Mouse (Mus musculus) midbrain, embryonic 12.5 days (tissue): Measurements from ENCODE around the gene Adh5. TPM values are rescaled to one million over a fixed set of nuclear protein-coding genes. Genes with fewer than 3 reads are reported as not detected.

Experiments used
- ATAC-seq: fragments of 200-750 bp; cut with Nextera tagmentation; 2 replicates; pipeline ENCODE4 v1.8.0; 2017; ENCODE audit warnings: low read depth, moderate TSS enrichment, moderate library complexity; ENCODE audit not compliant: low FRiP score
- H3K27ac ChIP-seq: fragments of 300-500 bp; sonication (generic); replicated peaks from 2 replicates; pipeline ENCODE4 v1.5.1; 2016; ENCODE audit warnings: mild to moderate bottlenecking
- H3K27me3 ChIP-seq: fragments of 300-500 bp; sonication (generic); 2 replicates; pipeline ENCODE4 v1.6.1; 2016; ENCODE audit warnings: mild to moderate bottlenecking
- H3K36me3 ChIP-seq: fragments of 300-500 bp; sonication (generic); 2 replicates; pipeline ENCODE4 v1.6.1; 2016
- H3K4me1 ChIP-seq: fragments of 300-500 bp; sonication (generic); 2 replicates; pipeline ENCODE4 v1.6.1; 2016
- H3K4me2 ChIP-seq: fragments of 300-500 bp; sonication (generic); replicated peaks from 2 replicates; pipeline ENCODE4 v1.6.1; 2016; ENCODE audit warnings: mild to moderate bottlenecking, moderate library complexity
- H3K4me3 ChIP-seq: fragments of 300-500 bp; sonication (generic); 2 replicates; pipeline ENCODE4 v1.5.1; 2016; ENCODE audit warnings: mild to moderate bottlenecking
- H3K9ac ChIP-seq: fragments of 300-500 bp; sonication (generic); replicated peaks from 2 replicates; pipeline ENCODE4 v1.6.1; 2016; ENCODE audit warnings: mild to moderate bottlenecking, moderate library complexity
- H3K9me3 ChIP-seq: fragments of 300-500 bp; sonication (generic); 2 replicates; pipeline ENCODE4 v1.6.1; 2016; ENCODE audit warnings: mild to moderate bottlenecking
- whole genome bisulfite sequencing: fragments of 180-500 bp; shearing (Covaris S2); methylation state at CpG from one replicate; pipeline ENCODE4 v1.1.7; 2016; 5-methylcytosine and 5-hydroxymethylcytosine counted together
- polyA plus RNA-seq: library from polyadenylated mRNA; unstranded; fragments of >200 nt; fragmentation: Nextera tagmentation; extraction: Ambion mirVana; gene quantifications from 2 replicates; pipeline ENCODE4 v1.2.1, GENCODE M21; 2016

Adh5 gene
- polyA plus RNA-seq, 1 experiment from 2014 or later = 245 TPM

GRCm38 (mm10) chr3:138430360-138430976, 12.4 kb upstream of the Adh5 start:
- Histone ChIP-seq H3K27ac (no peak overlapping the region), H3K9ac (no peak overlapping the region), H3K36me3 (no peaks in the 10 kb centered on the region), H3K9me3 (no peaks in the 10 kb centered on the region), H3K4me2 (no peak overlapping the region), H3K4me3 (no peak overlapping the region), H3K27me3 (no peaks in the 10 kb centered on the region), H3K4me1 (no peaks in the 10 kb centered on the region)
- WGBS = 91% methylated on average over 6 of the region's 6 CpGs
- ATAC-seq = no peak

- H3K4me3 ChIP-seq = no peak overlapping the region
- no peak overlapping the region for H3K4me2 ChIP-seq
- H3K9ac ChIP-seq = no peak overlapping the region
- no peaks in the 10 kb centered on the region for H3K4me1 ChIP-seq
- no peaks in the 10 kb centered on the region for H3K27me3 ChIP-seq
- no peaks in the 10 kb centered on the region for H3K9me3 ChIP-seq
- no peaks in the 10 kb centered on the region for H3K36me3 ChIP-seq
- WGBS = 79% methylated on average over 2 of the region's 2 CpGs
- ATAC-seq = no peak
- no peak overlapping the region for H3K27ac ChIP-seq
Observed at GRCm38 (mm10) chr3:138431835-138432234, 11.1 kb upstream of the Adh5 start.

DNA sequence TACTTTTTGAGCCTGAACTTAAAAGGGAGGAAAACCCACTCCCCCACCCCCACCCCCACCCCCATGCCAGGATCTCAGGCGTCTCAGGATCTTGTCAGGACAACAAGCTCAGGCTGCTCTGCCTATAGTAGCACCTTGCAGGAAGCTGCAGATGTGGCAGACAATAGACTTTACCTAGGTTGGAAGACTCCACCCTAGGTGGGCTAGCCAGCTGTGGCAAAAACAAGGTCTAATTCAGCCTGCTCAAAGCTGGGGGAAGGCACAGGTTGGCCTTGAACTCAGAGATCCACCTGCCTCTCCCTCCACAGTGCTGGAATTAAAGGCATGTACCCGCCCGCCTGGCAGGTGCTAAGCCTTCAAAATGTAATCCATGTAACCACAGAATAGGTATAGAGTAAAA, 4.2 kb upstream of the Adh5 start:
- ATAC-seq = no peak
- no peak overlapping the region for H3K4me3 ChIP-seq
- no peak overlapping the region for H3K9ac ChIP-seq
- 80% methylated on average over 3 of the region's 3 CpGs for WGBS
- no peaks in the 10 kb centered on the region; the same call in 1 of the 2 replicates for H3K27me3 ChIP-seq
- no peaks in the 10 kb centered on the region for H3K36me3 ChIP-seq
- H3K27ac ChIP-seq = no peak overlapping the region
- H3K9me3 ChIP-seq = no peaks in the 10 kb centered on the region
- no peak overlapping the region for H3K4me2 ChIP-seq
- H3K4me1 ChIP-seq = peaks cover 5% of the 10 kb centered on the region

GRCm38 (mm10) chr3:138442203-138442602, 690 bp upstream of the Adh5 start:
- Histone ChIP-seq H3K27ac (0 out of 2 replicates have a peak overlapping the region, but pooled peaks have one; percentile 35), H3K9ac (peak overlapping the region; percentile 71; the same call in 1 of the 2 replicates), H3K4me3 (peak overlapping the region; percentile 73), H3K27me3 (no peaks in the 10 kb centered on the region; the same call in 1 of the 2 replicates), H3K36me3 (peaks cover 21% of the 10 kb centered on the region), H3K4me1 (peaks cover 18% of the 10 kb centered on the region), H3K4me2 (peak overlapping the region; percentile 81), H3K9me3 (no peaks in the 10 kb centered on the region)
- peak; percentile 0; the same call in 1 of the 2 replicates for ATAC-seq
- WGBS = 2% methylated on average over 9 of the region's 9 CpGs

GRCm38 (mm10) chr3:138443465-138443771, 525 bp downstream of the Adh5 start:
- H3K27me3 ChIP-seq = no peaks in the 10 kb centered on the region; the same call in 1 of the 2 replicates
- no peaks in the 10 kb centered on the region for H3K9me3 ChIP-seq
- peak overlapping the region; percentile 81 for H3K4me2 ChIP-seq
- H3K4me3 ChIP-seq = peak overlapping the region; percentile 73
- peak overlapping the region; percentile 71 for H3K9ac ChIP-seq
- peaks cover 32% of the 10 kb centered on the region for H3K36me3 ChIP-seq
- peaks cover 18% of the 10 kb centered on the region for H3K4me1 ChIP-seq
- WGBS = 2% methylated on average over 9 of the region's 9 CpGs
- peak overlapping the region; percentile 66 for H3K27ac ChIP-seq
- ATAC-seq = no peak

- no peak overlapping the region for H3K27ac ChIP-seq
- H3K9ac ChIP-seq = no peak overlapping the region
- H3K36me3 ChIP-seq = peaks cover 76% of the 10 kb centered on the region
- no peaks in the 10 kb centered on the region for H3K27me3 ChIP-seq
- H3K4me1 ChIP-seq = peaks cover 13% of the 10 kb centered on the region
- no peaks in the 10 kb centered on the region for H3K9me3 ChIP-seq
- 87% methylated on average over 12 of the region's 12 CpGs for WGBS
- H3K4me3 ChIP-seq = no peak overlapping the region
- no peak for ATAC-seq
- no peak overlapping the region for H3K4me2 ChIP-seq
Observed at GRCm38 (mm10) chr3:138448077-138448860, 5.4 kb downstream of the Adh5 start.

GRCm38 (mm10) chr3:138452169-138452568, 9.3 kb downstream of the Adh5 start:
- Histone ChIP-seq H3K27ac (no peak overlapping the region), H3K9ac (no peak overlapping the region), H3K9me3 (no peaks in the 10 kb centered on the region), H3K4me1 (no peaks in the 10 kb centered on the region), H3K36me3 (peaks cover 91% of the 10 kb centered on the region), H3K27me3 (no peaks in the 10 kb centered on the region), H3K4me2 (no peak overlapping the region), H3K4me3 (no peak overlapping the region)
- no peak for ATAC-seq
- WGBS = 91% methylated on average over 10 of the region's 10 CpGs

- H3K4me2 ChIP-seq = no peak overlapping the region
- H3K9ac ChIP-seq = no peak overlapping the region
- no peaks in the 10 kb centered on the region for H3K9me3 ChIP-seq
- no peaks in the 10 kb centered on the region for H3K27me3 ChIP-seq
- H3K4me3 ChIP-seq = no peak overlapping the region
- H3K27ac ChIP-seq = no peak overlapping the region
- H3K4me1 ChIP-seq = no peaks in the 10 kb centered on the region
- H3K36me3 ChIP-seq = peaks cover 94% of the 10 kb centered on the region
- 91% methylated on average over 1 of the region's 1 CpGs for WGBS
- no peak for ATAC-seq
Observed at GRCm38 (mm10) chr3:138454234-138454633, 11.3 kb downstream of the Adh5 start.

DNA sequence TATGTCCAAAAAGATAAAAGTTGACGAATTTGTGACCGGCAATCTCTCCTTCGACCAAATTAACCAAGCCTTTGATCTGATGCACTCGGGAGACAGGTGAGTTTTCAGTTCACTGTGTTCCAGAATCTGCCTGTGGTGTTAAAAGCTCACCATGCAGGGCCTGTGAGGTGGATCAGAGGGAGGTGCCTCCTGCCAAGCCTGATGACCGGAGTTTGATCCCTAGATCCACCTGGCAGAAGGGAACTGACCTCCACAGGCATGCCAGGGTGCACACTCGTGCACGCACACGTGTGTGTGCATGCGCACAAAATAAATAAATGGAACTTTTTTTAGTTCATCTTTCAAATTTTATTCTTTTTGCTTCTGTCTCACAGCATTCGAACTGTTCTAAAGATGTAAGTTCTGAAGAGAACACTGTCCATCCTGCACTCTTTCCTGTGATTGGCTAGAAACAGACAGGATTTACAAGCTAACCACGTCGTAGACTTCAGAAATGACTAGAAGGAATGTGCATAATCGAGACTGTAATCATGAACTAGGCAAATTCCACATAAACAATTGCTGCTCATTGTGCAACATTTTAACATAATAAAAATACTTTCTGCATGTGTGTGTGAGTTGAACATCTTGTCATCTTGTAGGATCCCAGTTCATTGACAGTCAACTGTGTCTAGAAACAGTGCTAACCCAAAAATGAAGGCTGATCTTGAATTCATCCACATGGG, 12.0 kb downstream of the Adh5 start:
- peaks cover 94% of the 10 kb centered on the region for H3K36me3 ChIP-seq
- WGBS = 91% methylated on average over 13 of the region's 13 CpGs
- no peak for ATAC-seq

GRCm38 (mm10) chr3:138458441-138458840, 15.5 kb downstream of the Adh5 start:
- no peaks in the 10 kb centered on the region for H3K4me1 ChIP-seq
- no peak overlapping the region for H3K27ac ChIP-seq
- 96% methylated on average over 3 of the region's 3 CpGs for WGBS
- H3K9ac ChIP-seq = no peak overlapping the region
- no peaks in the 10 kb centered on the region for H3K27me3 ChIP-seq
- H3K9me3 ChIP-seq = no peaks in the 10 kb centered on the region
- H3K36me3 ChIP-seq = peaks cover 84% of the 10 kb centered on the region
- no peak for ATAC-seq
- no peak overlapping the region for H3K4me3 ChIP-seq
- no peak overlapping the region for H3K4me2 ChIP-seq

More for the DNA sequence above, 12.0 kb downstream of the Adh5 start:
- Histone ChIP-seq H3K4me1 (no peaks in the 10 kb centered on the region), H3K4me2 (no peak overlapping the region), H3K27me3 (no peaks in the 10 kb centered on the region), H3K9me3 (no peaks in the 10 kb centered on the region), H3K27ac (no peak overlapping the region), H3K9ac (no peak overlapping the region), H3K4me3 (no peak overlapping the region)

GRCm38 (mm10) chr3:138460260-138460659, 17.4 kb downstream of the Adh5 start:
- WGBS = 82% methylated on average over 13 of the region's 13 CpGs
- no peak for ATAC-seq
- no peak overlapping the region for H3K4me2 ChIP-seq
- H3K27ac ChIP-seq = no peak overlapping the region
- H3K9me3 ChIP-seq = no peaks in the 10 kb centered on the region
- peaks cover 83% of the 10 kb centered on the region for H3K36me3 ChIP-seq
- H3K9ac ChIP-seq = no peak overlapping the region
- no peaks in the 10 kb centered on the region for H3K27me3 ChIP-seq
- H3K4me3 ChIP-seq = no peak overlapping the region
- H3K4me1 ChIP-seq = no peaks in the 10 kb centered on the region

DNA sequence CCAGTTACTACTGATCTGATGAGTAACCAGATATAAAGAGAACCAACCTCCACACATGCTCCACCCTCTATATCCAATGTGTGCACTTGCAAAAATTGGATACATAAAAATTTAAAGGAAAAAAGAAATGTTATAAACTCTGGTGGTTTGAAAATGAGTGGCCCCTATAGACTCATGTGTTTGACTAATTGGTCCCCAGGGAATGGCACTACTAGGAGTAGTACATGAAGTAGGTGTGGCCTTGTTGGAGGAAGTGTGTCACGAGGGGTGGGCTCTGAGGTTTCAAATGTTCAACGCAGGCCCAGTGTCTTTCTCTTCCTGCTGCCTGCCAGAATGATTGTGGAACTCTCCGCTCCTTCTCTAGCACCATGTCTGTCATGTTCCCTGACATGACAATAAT, 18.9 kb downstream of the Adh5 start:
- H3K36me3 ChIP-seq = peaks cover 84% of the 10 kb centered on the region

More for the DNA sequence above, 18.9 kb downstream of the Adh5 start:
- peak; percentile 1 for ATAC-seq
- Histone ChIP-seq H3K9me3 (no peaks in the 10 kb centered on the region), H3K4me1 (no peaks in the 10 kb centered on the region), H3K4me3 (no peak overlapping the region), H3K27ac (no peak overlapping the region), H3K4me2 (no peak overlapping the region), H3K9ac (no peak overlapping the region), H3K27me3 (no peaks in the 10 kb centered on the region)
- WGBS = 90% methylated on average over 3 of the region's 3 CpGs
